Mouse (Mus musculus): Measurements from ENCODE around the gene Usp21. TPM values are rescaled to one million over a fixed set of nuclear protein-coding genes. Genes with fewer than 3 reads are reported as not detected.

The Usp21 gene
- total RNA-seq, 2 experiments from 2014 or later = 33.0 to 50.1 TPM

DNA sequence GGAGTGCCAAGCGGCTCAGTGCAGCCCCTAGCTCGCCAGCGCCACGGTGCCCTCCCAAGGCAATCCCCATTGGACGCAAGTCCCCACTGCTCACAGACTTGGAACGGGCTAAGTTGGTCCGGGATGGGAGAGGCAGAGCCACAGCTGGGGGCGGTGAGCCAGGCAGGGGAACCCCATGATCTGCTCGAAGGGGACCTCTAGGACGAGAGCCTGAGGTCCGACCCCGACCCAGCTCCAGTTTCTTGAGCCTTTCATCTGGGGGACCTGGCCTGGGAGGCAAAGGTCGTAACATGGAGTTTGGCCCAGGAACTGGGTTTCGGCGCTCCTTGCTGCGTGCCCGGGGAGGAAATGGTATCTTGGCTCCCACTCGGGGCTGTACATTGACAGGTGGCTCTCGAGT, 1.3 kb downstream of the Usp21 start:
- ATAC-seq (replicated peaks; ENCODE audit: low FRiP score, low TSS enrichment, poor library complexity, severe bottlenecking) = no peak

GRCm38 (mm10) chr1:171285096-171285892, 2.5 kb downstream of the Usp21 start:
- ATAC-seq (replicated peaks; ENCODE audit: low FRiP score, low TSS enrichment, poor library complexity, severe bottlenecking) = no peak

DNA sequence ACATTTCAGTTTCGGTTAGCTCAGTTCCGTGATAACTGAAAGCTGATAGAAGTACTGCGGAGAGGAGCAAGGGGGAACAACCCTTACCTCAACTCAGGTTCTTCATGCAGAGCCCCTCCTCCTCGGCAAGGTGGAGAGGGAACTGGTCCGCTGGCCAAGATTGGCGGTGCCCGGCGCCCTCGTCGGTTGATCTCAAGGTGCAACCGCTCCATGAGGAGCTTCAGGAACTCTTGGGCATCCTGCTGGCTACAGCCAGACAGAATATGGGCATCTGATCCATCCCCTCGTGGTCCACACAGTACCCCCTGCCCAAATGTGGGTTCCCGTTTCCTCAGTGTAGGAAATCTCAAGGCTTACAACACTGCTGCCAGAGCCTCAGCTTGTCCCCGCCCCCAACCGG, 3.3 kb downstream of the Usp21 start:
- no peak for ATAC-seq (replicated peaks; ENCODE audit: low FRiP score, low TSS enrichment, poor library complexity, severe bottlenecking)

DNA sequence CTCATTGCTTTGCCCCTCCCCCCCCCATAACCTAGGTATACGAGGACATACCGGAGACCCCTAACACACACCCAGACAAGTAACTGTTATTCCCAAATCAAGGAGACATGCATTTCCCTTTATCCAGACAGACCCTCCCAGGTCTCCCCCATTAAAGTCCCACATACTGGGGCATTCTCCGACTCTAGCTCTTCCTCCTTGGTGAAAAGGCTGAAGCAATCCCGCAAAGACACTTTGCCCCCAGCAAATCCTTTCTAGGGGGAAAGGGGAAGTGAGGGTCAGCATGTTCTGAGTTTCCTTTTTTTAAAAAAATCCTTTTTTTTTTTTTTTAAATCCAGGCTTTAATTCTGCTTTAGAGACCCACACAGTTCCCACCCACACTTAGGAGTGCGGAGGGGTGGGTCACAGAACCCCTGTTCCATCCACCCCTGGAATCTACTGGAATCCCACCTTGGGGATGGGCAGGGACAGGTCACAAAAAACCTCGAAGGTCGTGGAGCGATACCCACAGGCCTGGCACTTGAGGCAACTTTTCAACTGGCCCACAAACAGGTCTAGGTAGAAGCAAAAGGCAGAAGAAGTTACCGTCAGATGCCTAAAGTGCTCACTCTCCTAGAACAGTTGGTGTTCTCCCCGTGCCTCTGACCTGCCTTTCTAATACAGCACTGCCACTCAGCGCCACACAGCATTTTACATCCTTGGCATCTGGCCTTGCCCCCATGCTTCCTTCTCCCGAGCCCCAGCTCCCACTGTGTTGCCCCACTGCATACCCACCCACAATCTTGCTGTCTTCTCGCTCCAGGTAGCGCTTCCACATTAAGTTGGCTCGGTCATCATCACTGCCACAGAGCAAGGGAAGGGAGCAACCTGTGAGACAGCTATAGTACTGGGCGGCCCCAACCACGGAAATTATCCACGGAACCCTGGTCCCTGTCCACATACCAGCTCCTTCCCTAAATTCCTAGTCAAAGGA, 4.3 kb downstream of the Usp21 start:
- ATAC-seq (replicated peaks; ENCODE audit: low FRiP score, low TSS enrichment, poor library complexity, severe bottlenecking) = no peak

DNA sequence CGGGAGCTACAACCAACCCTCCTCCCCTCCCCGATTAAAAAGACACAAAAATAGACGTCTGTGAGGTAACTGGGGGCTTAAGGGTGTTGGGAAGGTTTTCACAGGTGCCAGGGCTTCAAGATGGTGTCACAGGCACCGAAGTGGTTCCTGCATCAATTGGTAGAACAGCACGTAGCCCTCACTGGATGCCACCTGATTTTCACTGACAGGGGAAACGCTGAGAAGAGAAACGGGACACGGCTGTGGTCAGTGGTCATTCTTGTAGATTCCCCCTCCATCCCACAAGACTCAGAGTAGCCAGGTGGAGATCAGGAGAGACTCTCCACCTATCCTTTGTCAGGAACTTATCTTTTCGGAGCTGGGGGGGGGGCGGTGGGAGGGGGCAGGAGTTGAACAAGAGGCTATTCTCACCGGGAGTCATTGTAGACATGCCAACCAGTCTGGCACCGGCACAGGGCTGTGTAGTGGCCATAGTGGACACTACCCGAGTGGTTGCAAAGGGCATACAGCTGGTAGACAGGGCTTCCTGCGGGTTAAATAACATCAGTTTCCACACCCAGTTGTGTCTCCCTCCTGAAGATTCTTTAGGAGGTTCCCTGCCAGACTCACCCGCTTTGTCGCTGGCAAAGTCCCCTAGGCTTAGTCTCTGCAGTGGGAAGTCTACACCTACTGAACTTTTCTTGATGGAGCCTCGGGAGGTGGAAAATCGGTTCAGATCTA, 5.5 kb downstream of the Usp21 start:
- no peak for ATAC-seq (replicated peaks; ENCODE audit: low FRiP score, low TSS enrichment, poor library complexity, severe bottlenecking)

GRCm38 (mm10) chr1:171281528-171281923, 6.3 kb downstream of the Usp21 start:
- ATAC-seq (replicated peaks; ENCODE audit: low FRiP score, low TSS enrichment, poor library complexity, severe bottlenecking) = peak; percentile 52

DNA sequence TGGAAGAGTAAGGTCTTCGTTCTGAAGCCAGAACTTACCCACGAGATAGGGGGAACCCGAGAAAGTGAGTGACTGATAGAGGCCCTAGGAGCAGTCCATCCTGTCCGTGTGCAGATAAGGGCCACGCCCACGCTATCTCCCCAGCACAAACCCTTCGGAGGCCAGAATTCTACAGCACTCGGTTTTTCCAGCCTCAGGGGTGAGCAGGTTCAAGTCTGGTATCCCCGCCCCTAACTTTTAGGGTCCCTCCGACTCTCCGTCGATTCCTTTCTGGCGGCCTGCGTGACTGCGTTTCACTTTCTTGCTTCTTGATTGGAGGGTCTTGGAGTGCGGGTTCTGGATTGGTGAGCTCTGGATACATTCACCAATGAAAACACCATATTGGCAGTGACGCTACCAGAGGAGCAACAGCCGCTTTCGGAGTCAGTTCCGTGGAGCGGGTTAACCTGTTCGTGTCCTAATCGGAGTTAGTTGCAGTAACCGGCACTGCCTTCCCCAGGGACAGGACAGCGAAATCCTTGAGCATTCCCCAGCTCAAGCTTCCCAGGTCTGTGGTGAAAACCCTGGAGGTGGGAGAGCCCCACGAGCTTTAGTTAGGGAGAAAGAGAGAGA, 6.8 kb downstream of the Usp21 start, which contains the start of gene Ppox:
TSS of gene Ppox (minus strand) at position 271 of the 612 bp plus-strand sequence.
- ATAC-seq (replicated peaks; ENCODE audit: low FRiP score, low TSS enrichment, poor library complexity, severe bottlenecking) = peak; percentile 87

DNA sequence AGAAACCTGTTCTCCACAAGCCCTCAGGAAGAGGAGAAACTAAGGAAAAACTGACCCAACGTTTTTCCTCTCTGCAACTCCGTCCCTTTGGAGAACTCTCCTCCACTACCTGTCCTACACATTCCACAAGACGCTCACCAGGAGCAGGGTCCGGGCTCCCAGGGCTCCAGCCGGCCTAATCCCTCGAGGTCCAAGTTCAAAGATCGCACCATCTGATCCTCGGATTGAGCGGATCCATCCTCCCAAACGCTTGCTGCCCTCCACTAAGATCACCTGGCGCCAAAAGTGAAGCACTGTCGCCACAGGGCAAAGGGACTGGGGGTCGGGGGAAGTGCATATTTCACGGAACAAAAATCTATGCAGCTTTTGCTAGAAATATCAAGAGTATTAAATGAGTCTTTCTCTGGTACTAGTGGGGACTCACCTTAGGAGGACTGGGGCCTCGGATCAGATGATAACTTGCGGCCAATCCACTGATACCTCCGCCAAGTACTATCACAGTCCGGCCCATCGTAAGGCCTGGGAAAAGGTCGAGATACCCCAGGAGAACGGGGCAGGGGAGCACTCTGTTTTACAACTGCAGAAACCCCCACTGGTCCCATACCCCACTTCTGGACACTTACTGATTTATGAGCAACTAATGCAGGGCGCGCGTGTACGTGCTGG, 7.4 kb downstream of the Usp21 start:
- peak; percentile 25; the same call in 1 of the 2 replicates for ATAC-seq (replicated peaks; ENCODE audit: low FRiP score, low TSS enrichment, poor library complexity, severe bottlenecking)

- no peak for ATAC-seq (replicated peaks; ENCODE audit: low FRiP score, low TSS enrichment, poor library complexity, severe bottlenecking)
These were observed 8.1 kb downstream of the Usp21 start for GRCm38 (mm10) chr1:171279721-171280120.

DNA sequence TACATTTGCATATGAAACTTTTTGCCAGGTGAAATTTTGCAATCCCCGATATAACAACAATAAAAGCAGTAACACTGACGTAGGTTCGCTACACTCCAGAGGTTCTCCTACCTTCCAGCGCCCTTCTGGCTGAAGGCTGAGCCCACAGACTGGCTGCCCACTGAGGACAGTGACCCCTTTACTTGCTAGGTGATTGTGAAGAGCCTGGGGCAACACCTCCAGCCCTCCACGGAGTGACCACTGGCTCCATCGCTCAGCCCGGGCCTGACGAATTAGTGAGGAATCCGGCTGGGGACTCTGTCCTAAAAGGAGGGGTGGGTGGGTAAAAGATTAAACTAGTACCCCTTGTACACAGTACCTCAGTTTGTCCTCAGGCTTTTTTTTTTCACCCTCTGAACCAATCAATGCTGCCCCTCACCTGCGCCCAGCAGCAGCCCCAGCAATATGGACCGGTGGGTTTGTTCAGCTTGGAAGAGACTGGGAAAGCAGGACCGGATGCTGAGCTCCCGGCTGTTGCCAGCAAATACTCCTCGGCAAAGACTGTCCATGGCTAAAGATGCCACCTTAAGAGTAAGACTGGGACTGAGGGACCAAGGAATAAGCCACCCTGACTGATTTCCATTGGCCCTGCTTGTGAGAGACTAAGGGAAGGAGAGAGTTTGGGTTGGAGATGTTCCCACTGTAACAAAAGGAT, 8.6 kb downstream of the Usp21 start:
- no peak for ATAC-seq (replicated peaks; ENCODE audit: low FRiP score, low TSS enrichment, poor library complexity, severe bottlenecking)

DNA sequence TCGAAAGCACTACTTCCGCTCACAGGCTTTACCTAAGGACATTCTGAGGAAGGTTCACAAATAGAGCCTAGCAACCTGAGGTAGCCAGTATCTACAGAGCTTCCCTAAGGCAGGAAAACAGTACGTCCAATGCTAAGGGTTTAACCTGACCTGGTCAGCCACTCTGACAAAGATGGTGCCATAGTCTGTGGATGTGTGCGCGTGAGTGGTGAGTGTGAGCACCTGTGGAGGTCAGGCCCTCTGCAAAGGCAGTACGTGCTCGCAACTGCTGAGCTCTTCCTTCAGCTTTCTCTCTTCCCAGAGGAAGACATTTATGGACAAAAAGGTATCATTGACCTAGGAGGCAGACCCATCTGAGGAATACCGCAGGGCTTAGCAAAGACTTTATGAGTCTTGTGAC, 9.4 kb downstream of the Usp21 start:
- no peak for ATAC-seq (replicated peaks; ENCODE audit: low FRiP score, low TSS enrichment, poor library complexity, severe bottlenecking)

DNA sequence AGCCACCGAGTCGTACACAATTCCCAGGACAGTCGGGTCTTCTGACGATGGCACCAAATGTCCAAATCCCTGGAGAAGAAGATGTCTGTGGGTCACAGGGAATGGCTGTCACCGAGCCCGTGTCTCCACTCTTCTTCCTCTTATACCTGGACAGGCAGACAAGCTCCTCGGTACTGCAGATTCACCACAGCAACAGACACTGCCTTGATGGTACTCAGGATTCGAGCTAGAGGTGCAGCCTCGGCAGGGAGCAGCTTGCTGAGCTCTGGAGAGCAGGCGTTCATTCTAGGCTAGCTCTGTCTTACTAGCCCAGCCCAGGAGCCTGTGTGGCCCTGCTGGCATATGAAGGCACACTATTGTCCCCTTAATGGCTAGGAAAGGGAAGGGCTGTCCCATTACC, 10.1 kb downstream of the Usp21 start:
- ATAC-seq (replicated peaks; ENCODE audit: low FRiP score, low TSS enrichment, poor library complexity, severe bottlenecking) = no peak

DNA sequence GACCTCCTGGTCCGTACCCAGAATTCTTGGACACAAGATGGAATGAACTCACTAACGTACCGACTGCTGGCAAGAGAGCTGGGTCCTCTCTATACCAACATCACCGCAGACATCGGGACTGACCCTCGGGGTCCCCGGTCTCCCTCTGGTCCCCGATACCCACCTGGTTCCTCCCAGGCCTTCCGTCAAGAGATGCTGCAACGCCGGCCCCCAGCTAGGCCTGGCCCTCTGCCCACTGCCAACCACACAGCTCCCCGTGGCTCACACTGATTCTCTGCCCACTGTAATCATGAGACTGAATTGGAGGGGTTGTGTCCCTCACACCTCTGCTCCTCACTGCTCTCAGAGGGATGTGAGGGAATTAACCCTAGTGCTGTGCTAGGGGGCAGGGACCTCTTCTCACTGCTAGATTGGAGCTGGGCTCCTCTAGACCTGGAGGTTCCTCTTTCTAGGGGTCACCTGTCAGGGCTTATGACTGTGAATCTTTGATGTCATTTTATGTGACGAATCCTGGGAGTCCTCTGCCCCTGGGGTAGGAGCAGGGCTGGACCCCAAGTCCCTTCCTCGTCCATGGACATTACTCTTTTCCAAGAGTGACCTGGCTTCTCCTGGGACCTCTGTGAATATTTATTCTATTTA, 11.6 kb downstream of the Usp21 start:
- ATAC-seq (replicated peaks; ENCODE audit: low FRiP score, low TSS enrichment, poor library complexity, severe bottlenecking) = no peak

- no peak for ATAC-seq (replicated peaks; ENCODE audit: low FRiP score, low TSS enrichment, poor library complexity, severe bottlenecking)
These were observed 12.6 kb downstream of the Usp21 start for GRCm38 (mm10) chr1:171275144-171275734.

DNA sequence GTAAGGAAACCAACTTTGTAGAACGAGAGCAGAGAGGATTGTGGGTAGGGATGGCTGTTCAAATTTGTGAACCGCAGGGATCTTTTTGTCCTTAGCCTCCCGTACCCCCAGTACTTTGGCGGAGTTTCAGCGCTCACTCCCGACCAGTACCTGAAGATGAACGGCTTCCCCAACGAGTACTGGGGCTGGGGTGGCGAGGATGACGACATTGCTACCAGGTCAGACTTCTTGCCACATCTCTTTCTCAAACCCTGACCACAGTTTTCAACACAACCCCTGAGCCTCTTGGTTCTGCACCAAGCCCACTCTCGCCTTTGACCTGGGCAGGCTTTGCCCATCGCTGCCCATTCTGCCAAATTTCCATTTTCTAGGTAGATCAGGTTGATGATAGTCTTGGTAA, 13.6 kb downstream of the Usp21 start:
- no peak for ATAC-seq (replicated peaks; ENCODE audit: low FRiP score, low TSS enrichment, poor library complexity, severe bottlenecking)

- no peak for ATAC-seq (replicated peaks; ENCODE audit: low FRiP score, low TSS enrichment, poor library complexity, severe bottlenecking)
These were observed 15.7 kb downstream of the Usp21 start for GRCm38 (mm10) chr1:171272086-171272485.

DNA sequence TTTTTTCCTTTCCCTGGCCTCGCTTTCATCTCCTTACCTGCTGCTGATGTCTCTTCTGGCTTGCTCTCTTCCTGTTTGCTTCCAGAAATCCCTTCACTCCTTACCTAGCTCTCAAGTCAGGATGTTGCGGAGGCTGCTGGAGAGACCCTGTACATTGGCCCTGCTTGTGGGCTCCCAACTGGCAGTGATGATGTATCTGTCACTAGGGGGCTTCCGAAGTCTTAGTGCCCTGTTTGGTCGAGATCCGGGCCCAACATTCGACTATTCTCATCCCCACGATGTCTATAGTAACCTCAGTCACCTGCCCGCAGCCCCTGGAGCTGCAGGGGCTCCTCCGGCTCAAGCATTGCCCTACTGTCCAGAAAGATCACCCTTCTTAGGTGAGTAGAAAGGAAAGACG, 16.2 kb downstream of the Usp21 start:
- no peak for ATAC-seq (replicated peaks; ENCODE audit: low FRiP score, low TSS enrichment, poor library complexity, severe bottlenecking)
